9 mouse cellular contexts compared by ENCODE assay signal in genomic region chr2:172833196-172833595, GRCm38 (mm10).
DNase-seq lines count a peak whose midpoint lies in the region; ATAC-seq and TF ChIP-seq lines count a peak whose summit lies in the region.
"Had no signal": no experiment of that assay in that cellular context is flagged by ENCODE, and none has a peak within 500 bp of the region (broad histone marks: within the 10 kb centered on the region; RNA-seq: fewer than 3 reads in every experiment).

No protein-coding gene starts in this region.

- no peak for TF ChIP-seq POLR2A in liver, adult 2 months (IDR thresholded peaks at IDR 0.05; ENCODE audit: extremely low read depth, insufficient read depth, low read length)

- no peak for ATAC-seq in liver, embryonic 11.5 days (replicated peaks; ENCODE audit: low FRiP score)
- peak; percentile 31; the same call in 1 of the 2 replicates for ATAC-seq in hindbrain, embryonic 16.5 days
- 0 out of 2 replicates have a peak, but pooled peaks have one; percentile 42 for ATAC-seq in neural tube, embryonic 15.5 days (ENCODE audit: low FRiP score)

- WGBS in liver, adult 2 months: 41% methylated on average over 2 of the region's 2 CpGs
- WGBS in liver, embryonic 11.5 days: 45% methylated on average over 2 of the region's 2 CpGs
- 8% methylated on average over 2 of the region's 2 CpGs for WGBS in hindbrain, embryonic 16.5 days
- 31% methylated on average over 2 of the region's 2 CpGs for WGBS in neural tube, embryonic 15.5 days

- no peaks in the 10 kb centered on the region for H3K27me3 ChIP-seq in liver, adult 2 months (ENCODE audit: control insufficient read depth, insufficient read depth, low read length)
- no peaks in the 10 kb centered on the region for H3K27me3 ChIP-seq in liver, embryonic 11.5 days (replicated peaks; ENCODE audit: control insufficient read depth, insufficient read depth, low read length)
- peaks cover 2% of the 10 kb centered on the region; the same call in 1 of the 2 replicates for H3K27me3 ChIP-seq in hindbrain, embryonic 16.5 days (replicated peaks; ENCODE audit: control insufficient read depth, insufficient read depth, low read length)
- no peaks in the 10 kb centered on the region; the same call in 1 of the 2 replicates for H3K27me3 ChIP-seq in neural tube, embryonic 15.5 days (replicated peaks)
- H3K27me3 ChIP-seq: liver, embryonic 15.5 days; stomach, embryonic 15.5 days had no signal

- peak; percentile 43 for DNase-seq in liver, adult 2 months (ENCODE audit: extremely low read depth, low read depth, low spot score)
- no peak for DNase-seq in liver, embryonic 11.5 days (ENCODE audit: low spot score)
- DNase-seq in adrenal gland, postnatal 14 days: peak; percentile 84
- peak; percentile 45 for DNase-seq in cerebellum, adult 9-11 months
- DNase-seq in thymus, postnatal 36 days: no peak

- no peak overlapping the region for H3K27ac ChIP-seq in liver, adult 2 months (replicated peaks; ENCODE audit: insufficient read depth, low read depth, low read length)
- H3K27ac ChIP-seq in liver, embryonic 11.5 days (ENCODE audit: low read depth, low read length): no peak overlapping the region
- 0 out of 2 replicates have a peak overlapping the region, but pooled peaks have one; percentile 3 for H3K27ac ChIP-seq in hindbrain, embryonic 16.5 days (ENCODE audit: low read depth, low read length)
- no peak overlapping the region for H3K27ac ChIP-seq in neural tube, embryonic 15.5 days (replicated peaks)
- H3K27ac ChIP-seq: liver, embryonic 15.5 days; stomach, embryonic 15.5 days had no signal

- no peaks in the 10 kb centered on the region for H3K9me3 ChIP-seq in liver, embryonic 11.5 days (ENCODE audit: control insufficient read depth, low read length)
- no peaks in the 10 kb centered on the region for H3K9me3 ChIP-seq in hindbrain, embryonic 16.5 days (ENCODE audit: control insufficient read depth, low read length)
- no peaks in the 10 kb centered on the region for H3K9me3 ChIP-seq in neural tube, embryonic 15.5 days (replicated peaks)
- H3K9me3 ChIP-seq: liver, embryonic 15.5 days; stomach, embryonic 15.5 days had no signal

- H3K9ac ChIP-seq in liver, adult 2 months (ENCODE audit: low read depth, low read length): no peak overlapping the region
- H3K9ac ChIP-seq in liver, embryonic 11.5 days (ENCODE audit: low read depth, low read length): no peak overlapping the region
- H3K9ac ChIP-seq in hindbrain, embryonic 16.5 days (ENCODE audit: low read depth, low read length): no peak overlapping the region
- no peak overlapping the region for H3K9ac ChIP-seq in neural tube, embryonic 15.5 days (replicated peaks)
- H3K9ac ChIP-seq: liver, embryonic 15.5 days; stomach, embryonic 15.5 days had no signal

- H3K4me2 ChIP-seq in liver, embryonic 11.5 days: no peak overlapping the region
- H3K4me2 ChIP-seq in hindbrain, embryonic 16.5 days (ENCODE audit: low read length): no peak overlapping the region
- no peak overlapping the region for H3K4me2 ChIP-seq in neural tube, embryonic 15.5 days
- H3K4me2 ChIP-seq: liver, embryonic 15.5 days; stomach, embryonic 15.5 days had no signal

- H3K4me3 ChIP-seq in liver, adult 2 months (ENCODE audit: insufficient read depth, low read depth, low read length): no peak overlapping the region
- no peak overlapping the region for H3K4me3 ChIP-seq in liver, embryonic 11.5 days (ENCODE audit: low read depth, low read length)
- no peak overlapping the region for H3K4me3 ChIP-seq in hindbrain, embryonic 16.5 days (ENCODE audit: low read length)
- no peak overlapping the region for H3K4me3 ChIP-seq in neural tube, embryonic 15.5 days (replicated peaks)
- H3K4me3 ChIP-seq: liver, embryonic 15.5 days; stomach, embryonic 15.5 days had no signal

- no peaks in the 10 kb centered on the region for H3K36me3 ChIP-seq in liver, adult 2 months (ENCODE audit: control insufficient read depth, insufficient read depth, low read length)
- no peaks in the 10 kb centered on the region for H3K36me3 ChIP-seq in liver, embryonic 11.5 days (ENCODE audit: control insufficient read depth, insufficient read depth, low read length)
- no peaks in the 10 kb centered on the region for H3K36me3 ChIP-seq in hindbrain, embryonic 16.5 days (ENCODE audit: control insufficient read depth, insufficient read depth, low read length)
- no peaks in the 10 kb centered on the region for H3K36me3 ChIP-seq in neural tube, embryonic 15.5 days
- H3K36me3 ChIP-seq: liver, embryonic 15.5 days; stomach, embryonic 15.5 days had no signal

- TF ChIP-seq CTCF in liver, adult 2 months (IDR thresholded peaks at IDR 0.05; ENCODE audit: low read depth, low read length): no peak

- H3K79me2 ChIP-seq in liver, adult 2 months (ENCODE audit: control insufficient read depth, insufficient read depth, low read length): no peaks in the 10 kb centered on the region

- H3K4me1 ChIP-seq in liver, adult 2 months (ENCODE audit: control insufficient read depth, insufficient read depth, low read length): no peaks in the 10 kb centered on the region
- H3K4me1 ChIP-seq in liver, embryonic 11.5 days (replicated peaks; ENCODE audit: control insufficient read depth, insufficient read depth, low read length): no peaks in the 10 kb centered on the region
- H3K4me1 ChIP-seq in hindbrain, embryonic 16.5 days (ENCODE audit: control insufficient read depth, insufficient read depth, low read depth, low read length): peaks cover 4% of the 10 kb centered on the region; the same call in 1 of the 2 replicates
- H3K4me1 ChIP-seq in neural tube, embryonic 15.5 days: 0 out of 2 replicates have a peak, but pooled peaks cover 3% of the 10 kb centered on the region
- H3K4me1 ChIP-seq: liver, embryonic 15.5 days; stomach, embryonic 15.5 days had no signal

Comparison
In these comparisons a context has a peak if more than half of its experiments do, and no peak if none do; other contexts are left out.
1. DNase-seq: peak in liver, adult 2 months (single experiment), adrenal gland, postnatal 14 days (single experiment) and cerebellum, adult 9-11 months (single experiment); none in liver, embryonic 11.5 days (single experiment) and thymus, postnatal 36 days (0 of 2).